Mouse (Mus musculus) cerebellum, adult 8-10 months (tissue): ENCODE measurements at regions not wholly inside any gene's neighbourhood (a gene's known extent, or its start where the extent isn't known, plus 50 kb on each side); places are given as distances from the start of the nearest gene placed in this dataset.

Experiments used
- DNase-seq: peaks from one replicate; pipeline ENCODE4 v3.0.0; 2022

DNA sequence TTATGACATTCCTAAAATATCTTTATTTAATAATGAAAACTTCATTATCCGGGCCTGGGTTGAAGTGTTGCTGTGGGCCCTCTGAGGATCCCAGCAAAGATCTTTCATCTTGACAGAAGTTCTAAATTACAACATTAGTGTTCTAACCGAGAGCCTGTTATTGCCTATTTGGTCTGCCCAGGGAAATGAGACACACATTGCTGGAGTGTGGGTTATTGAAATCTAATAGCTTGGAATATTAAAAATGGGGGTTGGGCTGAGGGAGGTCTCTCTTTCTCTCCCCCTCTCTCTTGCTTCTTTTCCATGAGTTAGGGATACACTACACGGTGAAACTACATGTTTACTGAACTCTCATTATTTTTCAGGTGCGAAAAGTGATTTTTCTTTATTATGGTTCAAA is 240.4 kb upstream of the Camk1g start:
- no peak for DNase-seq

DNA sequence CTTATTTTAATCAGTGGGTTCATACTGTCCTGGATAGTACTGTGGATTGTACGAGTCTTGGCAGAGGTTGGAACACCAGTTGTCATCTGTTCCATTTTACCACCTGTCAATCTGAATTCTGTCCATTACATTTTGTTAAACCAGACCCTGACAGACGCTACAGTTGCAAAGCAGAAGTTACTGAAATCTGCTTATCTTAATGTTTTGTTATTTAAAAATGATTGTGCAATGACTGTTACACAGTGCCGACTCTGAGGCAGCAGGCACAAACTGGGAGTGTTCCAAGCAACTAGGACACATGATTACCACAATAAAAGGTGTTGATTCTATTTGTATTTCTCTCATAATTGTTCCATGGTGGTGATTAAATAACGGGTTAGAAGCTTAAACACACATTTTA is 229.8 kb upstream of the Camk1g start:
- DNase-seq, result no peak

DNA sequence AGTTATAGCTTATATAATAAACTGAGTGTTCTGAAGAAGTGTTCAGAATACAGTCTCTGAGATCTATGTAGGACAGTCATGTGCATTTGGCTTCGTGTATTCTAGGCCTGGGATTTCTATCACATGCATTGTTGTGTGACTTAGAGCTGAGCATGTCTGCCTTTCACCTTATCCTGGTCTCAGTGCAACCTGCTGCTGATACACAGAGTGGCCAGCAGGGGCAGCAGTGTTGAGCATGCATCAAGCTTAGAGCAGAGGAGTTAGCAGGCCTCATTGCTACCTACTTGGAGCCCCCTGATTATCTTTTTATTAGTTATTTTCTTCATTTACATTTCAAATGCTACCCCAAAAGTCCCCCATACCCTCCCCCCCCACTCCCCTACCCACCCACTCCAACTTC is 229.1 kb upstream of the Camk1g start:
- DNase-seq, result no peak

DNA sequence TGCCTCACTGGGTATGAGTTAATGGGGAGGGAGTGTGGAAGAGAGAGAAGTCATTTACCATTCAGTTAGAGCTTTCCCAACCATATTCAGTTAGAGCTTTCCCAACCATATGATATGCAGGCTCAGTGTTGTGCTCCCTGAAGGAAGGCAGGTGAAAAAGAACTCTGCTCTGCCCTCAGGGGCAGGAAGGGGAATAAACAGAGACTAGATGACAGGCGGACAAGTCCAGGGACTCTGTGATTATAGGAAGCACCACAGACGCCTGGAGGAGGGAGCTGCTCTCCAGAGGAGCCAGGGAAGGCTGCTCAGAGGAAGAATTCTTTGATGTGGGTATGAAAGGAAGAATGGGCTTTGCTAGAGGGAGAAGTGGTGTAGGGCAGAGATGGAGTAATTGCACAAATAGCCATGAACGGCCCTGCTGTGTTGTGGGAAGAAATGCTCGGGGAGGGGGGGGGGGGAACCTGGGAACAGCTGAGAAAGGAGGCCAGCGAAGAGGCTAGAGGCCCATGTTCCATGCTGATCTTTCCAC is 220.3 kb upstream of the Camk1g start:
- DNase-seq, result no peak

DNA sequence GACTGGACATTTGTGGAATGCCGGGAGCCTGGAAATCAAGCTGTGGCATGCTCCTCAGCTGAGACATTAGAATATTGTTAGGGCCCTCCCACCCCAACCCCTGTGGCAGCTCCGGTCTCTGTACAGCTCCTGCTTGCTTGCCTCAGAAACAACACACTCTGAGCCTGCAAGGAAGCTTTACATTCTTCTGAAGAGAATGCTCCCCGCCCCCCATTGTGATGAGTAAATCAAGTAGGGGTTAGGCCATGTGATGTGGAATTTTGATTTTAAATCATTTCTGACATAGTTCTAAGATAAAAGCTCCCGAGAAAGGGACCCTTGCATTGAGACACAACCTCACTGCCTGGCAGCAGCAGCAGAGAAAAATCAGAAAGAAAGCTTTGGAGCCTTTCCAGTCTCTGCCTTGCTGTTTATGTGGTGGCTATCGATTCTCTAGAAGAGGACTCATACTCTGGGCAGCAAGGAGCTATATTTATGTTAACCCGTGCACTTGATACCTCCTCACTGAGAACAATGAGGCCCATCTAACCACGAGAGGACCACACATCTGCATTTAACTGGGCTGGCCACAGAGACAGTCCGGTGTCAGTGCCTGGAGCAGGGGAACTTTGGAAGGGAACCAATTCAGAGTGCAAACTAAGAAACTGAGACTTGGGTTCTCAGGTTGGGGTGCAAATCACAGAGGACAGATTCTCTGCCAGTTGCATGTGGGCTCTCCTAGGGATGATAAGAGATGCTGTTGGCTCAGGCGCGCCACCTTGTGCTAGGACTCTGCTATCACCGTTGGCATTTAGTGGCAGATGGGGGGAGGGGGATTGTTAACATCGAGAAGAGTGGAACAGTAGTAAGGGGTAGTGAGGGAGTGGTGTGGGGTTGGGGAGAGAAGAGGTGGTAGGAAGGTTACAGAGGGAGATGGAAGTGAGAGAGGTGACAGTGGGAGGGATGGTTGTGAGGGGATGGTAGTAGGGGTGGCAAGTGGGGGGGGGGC is 218.7 kb upstream of the Camk1g start:
- peak; percentile 36 for DNase-seq

DNA sequence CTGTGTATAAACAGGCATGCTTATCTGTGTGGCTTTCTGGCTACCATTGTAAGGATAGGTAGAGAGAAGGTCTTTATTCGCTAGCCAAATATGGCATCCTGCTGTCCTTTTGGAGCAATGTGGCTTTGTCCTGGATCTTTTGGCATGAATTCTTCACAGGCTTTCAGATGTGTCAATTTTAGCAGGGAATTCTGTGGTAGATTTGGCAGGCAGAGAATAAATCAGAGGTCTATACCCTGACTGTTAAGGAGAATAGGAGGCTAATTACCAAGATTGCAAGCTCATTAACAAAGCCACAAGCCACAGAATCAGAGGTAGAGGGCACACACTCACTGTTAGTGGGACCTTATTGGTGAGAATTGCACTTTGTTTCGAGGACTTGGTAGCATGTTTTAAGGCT is 217.2 kb upstream of the Camk1g start:
- DNase-seq, result no peak

DNA sequence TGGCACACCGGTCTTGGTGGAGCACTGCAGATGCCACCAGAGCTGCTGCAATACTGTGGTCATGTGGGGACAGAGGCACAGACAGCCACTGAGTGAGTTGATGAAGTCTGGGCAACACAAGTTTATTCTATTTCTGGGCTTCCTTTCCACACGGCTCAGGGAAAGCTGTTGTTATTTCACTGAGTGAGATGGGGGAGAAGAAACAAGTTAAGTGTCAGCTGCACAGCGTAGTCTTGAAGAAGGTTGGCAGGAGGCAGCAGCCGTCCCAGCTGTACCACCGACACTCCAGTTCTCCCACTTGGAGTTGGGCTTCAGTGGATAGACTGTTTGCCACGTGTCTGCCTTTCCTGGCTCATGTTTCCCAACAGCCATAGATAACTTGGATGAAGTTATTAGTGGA is 216.8 kb upstream of the Camk1g start:
- DNase-seq, result no peak

DNA sequence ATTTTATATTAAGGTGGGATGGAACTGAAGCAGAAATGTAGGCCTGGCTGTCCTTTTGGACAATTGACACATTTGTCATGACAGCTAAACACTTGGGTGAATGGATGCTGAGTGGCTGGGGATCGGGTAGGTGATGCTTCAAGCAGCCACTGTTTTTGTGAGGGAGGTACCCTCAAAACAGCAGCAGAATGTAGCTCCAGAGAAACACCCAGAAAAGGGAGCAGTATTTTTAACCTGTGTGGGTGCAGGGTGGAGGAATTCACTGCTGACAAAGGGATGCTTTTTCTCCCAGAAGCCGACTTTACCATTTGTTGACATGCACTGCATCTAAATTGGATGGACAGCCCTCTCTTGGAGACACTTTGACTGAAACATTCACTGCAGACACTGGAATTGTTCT is 213.7 kb upstream of the Camk1g start:
- DNase-seq, result no peak

DNA sequence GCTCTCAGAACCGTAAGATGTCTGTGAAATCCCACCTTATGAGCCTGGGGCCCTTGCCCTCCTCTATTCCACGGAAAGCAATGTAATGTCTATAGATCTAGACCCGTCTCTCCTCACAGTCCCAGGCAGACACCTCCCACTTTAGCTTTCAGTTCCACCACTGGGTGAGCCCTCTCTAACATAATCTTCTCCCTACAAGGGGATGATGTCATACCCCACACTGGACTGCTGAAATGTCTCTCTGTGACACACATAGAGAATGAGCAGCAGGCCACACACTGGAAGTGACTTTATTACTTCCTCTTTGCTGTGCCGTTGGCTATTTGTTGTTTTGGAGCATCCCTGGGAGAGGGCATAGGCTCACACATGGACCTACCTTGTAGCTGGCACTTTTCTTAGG is 210.3 kb upstream of the Camk1g start:
- no peak for DNase-seq

DNA sequence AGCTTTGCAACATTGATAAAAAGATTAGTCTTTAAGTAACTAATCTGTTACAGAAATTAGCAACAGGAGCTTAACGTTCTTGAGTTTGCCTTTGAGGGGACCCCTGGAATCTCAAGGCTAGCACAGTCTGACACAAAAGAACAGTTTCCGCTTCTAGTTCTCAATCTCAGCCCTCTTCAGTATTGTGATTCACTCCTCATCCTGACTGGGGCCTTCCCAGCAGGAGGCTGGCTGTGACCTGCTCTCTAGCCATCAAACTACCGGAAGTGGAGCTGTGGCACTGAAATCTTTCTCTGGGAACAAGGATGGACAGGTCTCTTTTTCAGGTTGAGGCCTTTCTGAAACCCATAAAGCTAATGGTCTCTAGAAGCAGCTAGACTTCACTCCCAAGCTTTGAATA is 209.6 kb upstream of the Camk1g start:
- DNase-seq, result no peak

DNA sequence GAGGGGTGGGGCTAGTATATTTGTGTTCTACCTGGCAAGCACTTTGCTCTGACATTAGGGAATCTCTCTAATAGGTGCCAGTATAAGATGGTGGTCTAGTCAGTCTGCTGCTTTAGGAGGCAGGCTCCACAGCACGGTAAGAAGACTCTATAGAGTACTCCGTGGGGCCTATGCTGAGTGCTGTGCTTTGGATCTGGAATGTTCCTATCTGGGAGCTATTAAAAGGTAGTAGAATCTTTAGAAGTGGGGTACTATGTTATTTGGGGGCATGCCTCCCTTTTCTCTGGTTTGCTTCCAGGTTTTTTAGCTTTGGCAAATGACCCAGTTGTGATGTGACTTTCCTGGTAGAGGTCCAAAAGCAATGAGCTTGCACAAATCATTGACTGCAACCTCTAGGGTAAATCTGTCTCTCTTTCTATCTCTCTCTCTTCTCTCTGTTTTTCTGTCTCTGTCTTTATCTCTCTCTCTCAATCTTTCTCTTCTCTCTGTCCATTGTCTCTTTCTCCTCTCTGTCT is 208.6 kb upstream of the Camk1g start:
- no peak for DNase-seq

DNA sequence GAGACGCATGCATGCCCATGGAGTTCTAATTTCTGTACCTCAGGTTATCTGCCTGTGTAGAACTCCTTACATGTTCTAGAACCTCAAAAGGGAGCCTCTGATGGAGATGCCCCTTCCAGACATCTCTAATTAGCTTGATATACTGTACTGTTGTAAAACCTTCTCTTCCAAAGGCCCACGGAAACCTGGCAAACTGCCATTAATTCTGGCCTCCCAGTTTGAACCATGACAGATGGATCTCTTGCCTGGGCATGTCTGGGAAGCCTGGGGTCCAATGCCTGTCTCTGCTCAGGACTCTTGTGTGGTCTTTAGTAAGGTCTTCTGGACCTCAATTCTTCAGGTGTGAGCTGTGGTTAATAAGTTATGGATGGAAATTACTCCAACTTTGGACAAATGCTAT is 207.7 kb upstream of the Camk1g start:
- no peak for DNase-seq

DNA sequence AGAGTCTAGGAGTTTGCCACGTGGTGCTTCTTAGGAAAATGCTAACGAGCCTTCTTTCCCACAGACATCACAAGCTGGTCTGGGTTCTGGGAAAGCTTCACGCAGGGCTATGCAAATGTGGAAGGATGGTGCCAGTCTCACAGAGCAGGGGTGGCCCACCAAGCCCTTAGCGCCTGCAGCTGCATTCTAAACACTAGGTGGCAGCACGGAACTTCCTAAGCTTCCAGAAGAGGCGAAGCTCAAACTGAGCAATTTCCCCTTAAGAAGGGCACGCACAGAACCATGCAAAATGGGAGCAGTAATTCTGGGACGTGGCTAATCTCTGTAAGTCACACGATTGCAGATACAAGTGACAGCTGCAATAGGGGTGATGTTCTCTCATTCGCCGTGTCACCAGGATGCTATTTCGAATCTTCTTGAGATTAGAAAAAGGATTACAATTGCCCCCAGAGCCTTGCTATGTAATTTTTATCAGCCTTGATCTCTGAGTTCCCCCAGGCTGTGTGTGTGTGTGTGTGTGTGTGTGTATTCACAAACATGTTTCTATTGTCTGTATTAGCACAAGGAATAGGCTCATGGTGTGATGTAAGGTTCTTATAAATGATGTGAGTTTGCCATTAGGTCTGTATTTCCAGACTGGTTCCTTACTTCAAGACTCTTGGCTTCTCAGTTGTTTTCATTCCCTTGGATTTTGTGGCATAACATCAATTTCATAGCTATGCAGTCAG is 206.1 kb upstream of the Camk1g start:
- peak; percentile 70 for DNase-seq

DNA sequence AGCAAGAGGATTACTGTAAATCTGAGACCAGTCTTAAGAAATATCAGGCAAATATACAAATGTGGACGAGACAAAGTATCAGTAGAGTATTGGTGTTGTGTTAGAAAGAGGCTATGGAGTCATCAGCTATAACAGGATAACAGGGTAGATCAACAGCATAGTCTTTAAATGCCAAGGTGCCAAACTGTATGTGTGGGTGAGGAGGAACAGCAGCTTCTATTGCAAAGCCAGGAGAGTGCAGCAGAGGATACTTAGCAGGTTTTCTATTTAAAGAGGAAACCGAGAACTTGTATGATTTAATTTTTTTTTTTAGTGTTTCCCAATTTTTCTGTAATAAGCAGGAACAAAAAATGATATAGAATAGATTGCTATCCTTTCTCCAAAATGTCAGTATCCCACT is 202.7 kb upstream of the Camk1g start:
- DNase-seq, result no peak

DNA sequence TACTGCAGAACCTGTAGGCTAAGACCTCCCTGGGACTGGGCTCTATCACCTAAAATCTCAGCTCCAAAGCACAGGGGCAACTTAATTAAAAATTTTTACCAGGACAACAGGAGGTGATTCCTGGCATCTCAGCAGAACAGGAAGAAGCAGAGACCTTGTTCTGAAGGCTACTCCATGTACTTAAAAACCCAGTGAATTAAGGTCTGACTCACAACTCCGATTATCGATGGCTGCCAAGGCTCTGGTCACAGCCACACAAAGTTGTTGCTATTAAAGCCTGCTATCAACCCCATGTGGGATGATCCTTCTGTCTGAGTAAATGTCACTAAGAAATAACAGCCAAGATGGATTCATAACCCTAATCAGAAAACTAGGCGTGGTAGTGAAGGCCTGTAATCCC is 202.3 kb upstream of the Camk1g start:
- no peak for DNase-seq

DNA sequence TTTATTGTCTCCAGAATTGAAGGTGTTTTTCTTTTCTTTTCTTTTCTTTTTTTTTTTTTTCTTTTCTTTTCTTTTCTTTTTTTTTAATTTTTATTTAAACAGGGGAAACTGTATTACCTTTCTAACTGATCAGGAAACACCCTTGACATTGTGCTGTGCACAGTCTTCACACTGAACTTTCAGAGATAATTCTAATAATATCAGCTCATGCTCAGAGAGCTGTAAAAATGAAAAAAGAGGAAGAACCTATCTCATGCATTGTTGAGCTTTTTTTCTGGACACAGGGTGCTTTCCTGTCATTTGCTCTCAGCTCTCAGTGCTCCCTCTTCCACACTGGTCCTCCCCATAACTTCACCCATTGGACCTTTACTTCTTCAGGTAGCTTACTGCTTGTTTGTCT is 201.0 kb upstream of the Camk1g start:
- no peak for DNase-seq

DNA sequence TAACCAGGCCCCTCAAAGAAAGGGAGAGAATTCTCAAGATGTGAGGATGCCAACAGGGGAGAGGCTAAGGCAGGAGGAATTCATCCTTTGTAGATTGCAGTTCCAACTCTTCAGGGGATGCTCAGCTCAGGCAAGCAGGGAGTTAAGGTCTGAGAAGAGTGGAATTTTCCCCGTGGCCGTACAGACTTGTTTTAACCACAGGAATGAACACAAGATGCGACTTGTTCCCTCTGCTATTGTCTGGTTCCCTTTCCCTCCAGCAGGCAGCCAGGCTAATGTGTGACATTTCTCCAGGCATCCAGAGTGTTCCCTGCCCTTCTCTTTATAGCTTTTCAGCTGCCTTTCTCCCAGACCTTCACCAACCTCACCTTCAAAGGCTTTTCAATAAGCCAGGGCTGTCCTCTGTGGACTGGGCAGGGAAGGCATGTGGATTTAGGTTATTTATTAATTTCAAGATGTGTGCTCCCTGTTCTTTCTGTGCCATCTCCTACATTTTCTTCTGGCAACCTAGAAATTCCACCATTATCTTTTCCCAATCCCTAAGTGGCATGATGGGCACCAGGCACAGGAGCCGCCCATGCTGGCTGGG is 198.6 kb upstream of the Camk1g start:
- DNase-seq, result no peak

DNA sequence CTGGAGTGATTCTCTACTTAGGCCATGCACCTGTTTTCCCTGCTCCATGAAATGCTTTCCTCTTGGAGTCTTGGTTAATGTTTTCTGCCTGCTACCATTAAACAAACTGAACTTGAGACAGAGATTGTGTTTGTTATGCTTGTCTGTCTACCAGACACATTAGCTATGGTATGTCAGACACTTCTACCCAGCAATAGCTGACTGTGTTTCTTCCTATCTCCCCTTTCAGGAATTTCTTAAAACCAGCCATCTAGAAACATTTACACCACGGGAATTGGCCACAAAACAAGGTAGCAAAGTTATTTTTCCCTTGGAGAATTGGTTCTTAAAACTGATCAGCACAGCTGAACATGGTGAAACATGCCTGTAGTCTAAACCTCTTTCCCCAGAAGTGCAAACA is 197.1 kb upstream of the Camk1g start:
- DNase-seq, result no peak

DNA sequence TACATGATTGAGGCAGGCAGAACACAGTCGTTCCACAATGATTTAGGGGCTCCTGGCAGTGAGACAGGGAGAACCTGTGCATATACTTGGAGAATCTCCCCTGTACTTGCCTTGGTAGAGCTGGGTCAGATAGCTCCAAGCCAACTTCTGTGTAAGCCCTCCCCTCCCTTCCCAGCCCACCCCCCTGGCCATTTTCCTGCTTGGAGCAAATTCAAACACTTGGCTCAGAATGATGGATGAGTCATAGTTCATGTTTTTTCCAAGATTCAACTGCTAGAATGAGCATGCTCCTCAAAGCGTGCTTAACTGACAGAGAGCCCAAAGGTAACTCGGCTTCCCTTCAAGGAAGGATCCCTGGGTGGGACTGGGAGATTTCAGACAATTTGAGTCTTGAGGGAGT is 194.1 kb upstream of the Camk1g start:
- DNase-seq, result no peak

DNA sequence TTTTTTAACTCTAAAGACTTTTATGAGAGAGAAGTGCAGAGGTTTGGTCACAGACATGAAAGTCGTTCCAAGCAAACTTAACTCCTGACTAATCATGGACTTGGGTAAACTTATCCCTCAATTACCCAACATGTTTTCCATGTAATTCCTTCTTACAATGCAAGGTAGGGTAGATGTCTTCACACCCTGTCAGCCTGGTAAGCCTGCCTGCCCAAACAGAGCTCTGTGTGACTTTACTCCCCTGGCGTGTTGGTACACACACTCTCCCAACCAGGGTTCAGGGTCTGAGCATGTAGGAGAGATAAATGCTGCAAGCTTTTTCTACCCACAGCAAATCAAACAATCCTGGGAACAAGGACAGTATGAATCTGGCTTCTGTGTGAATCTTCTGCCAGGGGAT is 192.1 kb upstream of the Camk1g start:
- DNase-seq, result no peak

DNA sequence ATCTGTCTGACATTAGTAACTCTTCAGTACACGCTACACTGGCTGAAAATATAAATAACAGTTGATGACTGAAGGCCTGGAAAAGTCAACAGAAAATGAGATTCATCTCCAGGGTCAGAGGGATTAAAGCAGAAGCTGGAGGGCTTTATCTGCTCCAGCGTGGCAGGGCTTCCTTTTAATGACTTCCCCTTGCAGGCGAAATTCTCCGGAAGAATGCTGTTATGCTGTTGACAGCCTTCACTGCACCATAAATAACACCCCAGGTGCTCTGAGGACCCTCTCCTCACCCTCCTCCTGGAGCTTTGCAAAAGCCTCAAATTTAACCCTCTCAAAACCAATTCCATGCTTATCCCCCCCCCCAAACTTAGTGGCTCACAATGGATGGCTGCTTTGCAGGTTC is 188.0 kb upstream of the Camk1g start:
- DNase-seq, result no peak

DNA sequence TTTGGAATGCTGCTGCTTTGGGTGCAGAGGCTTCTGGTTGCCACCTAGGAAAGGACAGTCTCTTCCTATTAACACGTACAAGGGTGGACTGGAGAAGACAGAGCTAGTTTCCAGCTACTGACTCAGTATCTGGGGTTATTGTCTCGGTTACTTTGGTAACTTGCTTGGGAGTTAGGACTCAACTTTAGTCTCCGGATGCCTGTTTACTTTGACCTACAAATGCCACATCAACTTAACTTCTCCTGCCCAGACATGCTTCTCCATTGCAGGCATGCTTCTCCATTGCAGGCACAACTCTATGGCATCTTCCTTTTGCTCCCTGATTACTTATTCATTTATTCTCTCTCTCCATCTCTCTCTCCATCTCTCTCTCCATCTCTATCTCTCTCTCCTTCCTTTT is 184.6 kb upstream of the Camk1g start:
- no peak for DNase-seq

DNA sequence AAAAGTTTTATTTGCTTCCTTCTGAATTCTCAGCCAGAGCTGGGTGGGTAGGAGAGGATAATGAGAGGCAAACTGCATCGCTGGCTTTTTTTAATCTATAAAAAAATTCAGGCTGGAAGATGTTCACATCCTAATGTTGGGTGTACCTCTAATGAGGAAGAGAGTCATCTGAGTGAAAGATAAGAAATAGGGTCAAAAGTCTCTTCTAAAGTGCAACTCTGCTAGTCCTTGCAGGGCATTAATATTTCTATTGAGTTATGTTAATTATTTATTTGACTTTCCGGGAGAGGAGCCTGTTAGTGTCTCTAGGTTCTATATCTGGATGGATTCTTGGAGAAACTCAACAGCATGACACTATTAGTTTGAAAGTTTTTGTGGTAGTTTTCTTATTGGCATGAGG is 182.2 kb upstream of the Camk1g start:
- DNase-seq, result no peak

DNA sequence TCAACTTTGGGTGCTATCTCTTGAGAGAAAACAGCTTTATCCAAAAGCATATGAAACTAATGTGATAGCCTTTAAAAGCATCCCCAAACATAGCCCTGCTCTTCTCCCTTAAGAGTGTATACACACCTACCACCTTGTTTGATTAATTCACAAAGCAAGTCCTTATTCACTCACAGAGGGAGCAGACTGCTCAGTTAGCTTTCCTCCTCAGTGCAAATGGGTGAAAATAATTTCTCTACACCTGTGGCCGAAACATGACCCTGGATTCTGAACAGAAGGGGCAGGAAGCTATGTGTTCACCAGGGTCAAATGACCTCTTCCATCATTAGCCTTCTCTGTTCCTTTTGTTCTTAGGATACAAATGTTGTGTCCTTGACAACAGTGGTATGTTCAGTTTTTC is 181.2 kb upstream of the Camk1g start:
- no peak for DNase-seq
